8 mouse cellular contexts compared by ENCODE assay signal in the genomic region with DNA sequence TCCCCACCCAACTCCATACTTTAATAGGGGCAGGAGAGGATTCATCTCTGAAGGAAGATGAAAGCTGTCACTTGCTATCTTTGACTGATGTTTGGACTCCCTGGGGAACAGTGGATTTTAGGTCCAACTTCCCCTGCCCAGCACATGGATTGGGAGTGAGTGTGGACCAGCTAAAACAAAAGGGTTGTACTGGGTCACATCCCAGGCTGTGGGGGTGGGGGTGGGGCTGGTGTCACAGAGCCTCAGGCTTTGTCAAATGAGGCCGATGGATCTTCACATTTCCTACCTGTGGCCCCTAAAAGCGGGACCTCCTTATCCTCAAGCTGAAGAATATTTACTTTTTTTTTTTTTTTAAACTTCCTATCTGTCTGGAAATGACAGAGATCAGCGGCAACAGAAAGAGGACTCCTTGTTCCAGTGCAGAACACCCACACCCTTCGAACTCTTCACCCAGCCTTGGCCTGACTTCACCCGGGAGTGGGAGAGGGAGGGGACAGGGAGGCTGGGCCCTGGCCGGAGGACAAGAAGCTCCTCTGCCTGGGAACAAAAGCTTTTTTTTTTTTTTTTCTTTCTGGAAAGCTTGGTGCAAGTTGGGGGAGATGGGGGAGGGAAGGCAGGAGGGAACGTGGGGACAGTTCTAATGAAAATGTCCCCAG. TPM values are rescaled to one million over a fixed set of nuclear protein-coding genes. Genes with fewer than 3 reads are reported as not detected.
DNase-seq lines count a peak whose midpoint lies in the region; ATAC-seq and TF ChIP-seq lines count a peak whose summit lies in the region.

No protein-coding gene starts in this region.

- H3K36me3 ChIP-seq in neural tube, embryonic 13.5 days: no peaks in the 10 kb centered on the region
- H3K36me3 ChIP-seq in testis, adult 2 months (ENCODE audit: control insufficient read depth, insufficient read depth, low read length): no peaks in the 10 kb centered on the region

- no peak for TF ChIP-seq CTCF in testis, adult 2 months (IDR thresholded peaks at IDR 0.05; ENCODE audit: control insufficient read depth, insufficient read depth, insufficient replicate concordance, low read depth, low read length)

- no peak overlapping the region for H3K4me2 ChIP-seq in neural tube, embryonic 13.5 days

- H3K4me3 ChIP-seq in neural tube, embryonic 13.5 days: no peak overlapping the region
- no peak overlapping the region for H3K4me3 ChIP-seq in brown adipose tissue, adult 24 weeks (ENCODE audit: insufficient read depth, low read depth, low read length)
- H3K4me3 ChIP-seq in testis, adult 2 months (ENCODE audit: control insufficient read depth, low read depth, low read length): no peak overlapping the region

- H3K9me3 ChIP-seq in neural tube, embryonic 13.5 days: 0 out of 2 replicates have a peak, but pooled peaks cover 8% of the 10 kb centered on the region

- DNase-seq in neural tube, embryonic 10.5 days (ENCODE audit: extremely low spot score, low spot score): no peak
- DNase-seq in kidney, adult 9 months: peak; percentile 88
- DNase-seq in retina, postnatal 1 day: no peak
- no peak for DNase-seq in layer of hippocampus, adult 11-12 months (ENCODE audit: low spot score)
- DNase-seq in right cerebral cortex, postnatal 25 days: no peak

- H3K27me3 ChIP-seq in neural tube, embryonic 13.5 days: no peaks in the 10 kb centered on the region
- no peaks in the 10 kb centered on the region for H3K27me3 ChIP-seq in testis, adult 2 months (ENCODE audit: control insufficient read depth, insufficient read depth, low read length)

- no peak overlapping the region for H3K27ac ChIP-seq in neural tube, embryonic 13.5 days (replicated peaks)
- H3K27ac ChIP-seq in brown adipose tissue, adult 24 weeks (replicated peaks; ENCODE audit: low read depth, low read length): peak overlapping the region; percentile 99
- peak overlapping the region; percentile 54 for H3K27ac ChIP-seq in testis, adult 2 months (ENCODE audit: control insufficient read depth, insufficient read depth, low read depth, low read length)

- no peak for TF ChIP-seq POLR2A in testis, adult 2 months (IDR thresholded peaks at IDR 0.05; ENCODE audit: control insufficient read depth, low read depth, low read length)

- 12% methylated on average over 7 of the region's 7 CpGs for WGBS in neural tube, embryonic 13.5 days

- 0 out of 2 replicates have a peak, but pooled peaks have one; percentile 27 for ATAC-seq in neural tube, embryonic 13.5 days (ENCODE audit: low read depth)

- H3K9ac ChIP-seq in neural tube, embryonic 13.5 days: no peak overlapping the region

- H3K4me1 ChIP-seq in neural tube, embryonic 13.5 days (replicated peaks): peaks cover 9% of the 10 kb centered on the region
- peaks cover 31% of the 10 kb centered on the region for H3K4me1 ChIP-seq in brown adipose tissue, adult 24 weeks (ENCODE audit: control insufficient read depth, insufficient read depth, insufficient read length, low read length)
- H3K4me1 ChIP-seq in testis, adult 2 months (ENCODE audit: control insufficient read depth, insufficient read depth, low read length): peaks cover 7% of the 10 kb centered on the region; the same call in 1 of the 2 replicates

RNA-seq across cellular contexts. Expression of a gene that starts 14.8 kb away (rescaled TPM):
- polyA plus RNA-seq in neural tube, embryonic 13.5 days (2015; fragmentation: Nextera tagmentation; extraction: Ambion mirVana): 39.2 and 45.6 TPM in 2 replicates
- polyA plus RNA-seq in brown adipose tissue, adult 24 weeks (2012; ENCODE audit: insufficient read depth, insufficient read length, missing spikeins): 15.9 and 16.4 TPM in 2 replicates
- 42.7 and 45.6 TPM in 2 replicates for polyA plus RNA-seq in testis, adult 2 months (2012; rRNA removed)

RNA-seq across cellular contexts. Expression of a gene that starts 47.4 kb away (rescaled TPM):
- polyA plus RNA-seq in neural tube, embryonic 13.5 days (2015; fragmentation: Nextera tagmentation; extraction: Ambion mirVana): 59.9 and 60.7 TPM in 2 replicates
- polyA plus RNA-seq in brown adipose tissue, adult 24 weeks (2012; ENCODE audit: insufficient read depth, insufficient read length, missing spikeins): 7.1 and 23.0 TPM in 2 replicates
- 2.8 and 3.2 TPM in 2 replicates for polyA plus RNA-seq in testis, adult 2 months (2012; rRNA removed)

RNA-seq across cellular contexts. Expression of a gene that starts 58.2 kb away (rescaled TPM):
- polyA plus RNA-seq in neural tube, embryonic 13.5 days (2015; fragmentation: Nextera tagmentation; extraction: Ambion mirVana): 17.1 and 23.5 TPM in 2 replicates
- polyA plus RNA-seq in brown adipose tissue, adult 24 weeks (2012; ENCODE audit: insufficient read depth, insufficient read length, missing spikeins): not detected in 2 replicates
- not detected in 2 replicates for polyA plus RNA-seq in testis, adult 2 months (2012; rRNA removed)

Comparison
In these comparisons a context has a peak if more than half of its experiments do, and no peak if none do; other contexts are left out.
1. RNA of a gene that starts 58.2 kb away (polyA plus RNA-seq): 17.1 to 23.5 TPM in neural tube, embryonic 13.5 days; not detected in testis, adult 2 months and not detected in brown adipose tissue, adult 24 weeks; every median in the first group is over 10 times any median in the second.